Mouse (Mus musculus) ES-E14 (cell line): ENCODE data around the gene Adss. TPM values are rescaled to one million over a fixed set of nuclear protein-coding genes. Genes with fewer than 3 reads are reported as not detected.

ENCODE experiments used
- DNase-seq: peaks from one replicate; pipeline ENCODE4 v3.0.0-alpha.2; 2013; ENCODE audit warnings: low read depth, low spot score
- H3K27ac ChIP-seq: 2 replicates; pipeline ENCODE4 v1.5.1; 2012; ENCODE audit warnings: low read depth, mild to moderate bottlenecking, low read length, moderate library complexity, mixed read lengths; ENCODE audit not compliant: poor library complexity, insufficient read depth, severe bottlenecking
- H3K36me3 ChIP-seq: 2 replicates; pipeline ENCODE4 v1.6.1; 2012; ENCODE audit warnings: mild to moderate bottlenecking, low read length, moderate library complexity, mixed read lengths; ENCODE audit not compliant: control insufficient read depth, poor library complexity, insufficient read depth, severe bottlenecking
- H3K4me1 ChIP-seq, 2 experiments: fragments of 150-350 bp in 1 of 2; sonication (generic) in 1 of 2; 2 replicates each; pipeline ENCODE4 v1.6.1; 2012; ENCODE audit warnings: low read length in 2 of 2, mild to moderate bottlenecking in 1 of 2, mixed read lengths in 1 of 2; ENCODE audit not compliant: control insufficient read depth in 2 of 2, insufficient read depth in 2 of 2, poor library complexity in 1 of 2
- H3K4me3 ChIP-seq, 2 experiments: fragments of 150-350 bp in 1 of 2; sonication (generic) in 1 of 2; 2 replicates each; pipeline ENCODE4 v1.5.1; 2012; ENCODE audit warnings: low read length in 2 of 2, low read depth in 1 of 2, mild to moderate bottlenecking in 1 of 2, mixed read lengths in 1 of 2; ENCODE audit not compliant: insufficient read depth in 1 of 2, poor library complexity in 1 of 2, severe bottlenecking in 1 of 2
- H3K9ac ChIP-seq: 2 replicates; pipeline ENCODE4 v1.6.1; 2012; ENCODE audit warnings: low read depth, mild to moderate bottlenecking, low read length, mixed read lengths; ENCODE audit not compliant: poor library complexity, insufficient read depth, severe bottlenecking
- H3K9me3 ChIP-seq: fragments of 150-350 bp; sonication (generic); 2 replicates; pipeline ENCODE4 v1.6.1; 2012; ENCODE audit warnings: low read depth, mild to moderate bottlenecking, low read length; ENCODE audit not compliant: control insufficient read depth, insufficient read depth
- CHD2 ChIP-seq: IDR thresholded peaks from 2 replicates; pipeline ENCODE4 v1.6.1; 2014; ENCODE audit warnings: mild to moderate bottlenecking, low read depth, low read length, inconsistent platforms
- HCFC1 ChIP-seq: IDR thresholded peaks from 2 replicates; pipeline ENCODE4 v1.6.1; 2012; ENCODE audit warnings: low read length, inconsistent platforms, borderline replicate concordance; ENCODE audit not compliant: insufficient read depth
- MAFK ChIP-seq: IDR thresholded peaks from 2 replicates; pipeline ENCODE4 v1.6.1; 2014; ENCODE audit warnings: mild to moderate bottlenecking, low read depth, low read length, inconsistent platforms; ENCODE audit not compliant: insufficient read depth
- ZC3H11A ChIP-seq: IDR thresholded peaks from 2 replicates; pipeline ENCODE4 v1.6.1; 2012; ENCODE audit warnings: low read depth, mild to moderate bottlenecking, inconsistent platforms, low read length, borderline replicate concordance
- ZNF384 ChIP-seq: IDR thresholded peaks from 2 replicates; pipeline ENCODE4 v1.6.1; 2012; ENCODE audit warnings: low read depth, low read length, inconsistent platforms
- in situ Hi-C, 2 experiments: fragments of 600-800 bp; cut with MboI; formaldehyde crosslinking; loops; one replicate each; pipeline ENCODE4 v1.15.1; 2025; ENCODE audit warnings: low sequenced_read_pairs in 2 of 2, inconsistent platforms in 1 of 2; ENCODE audit not compliant: unreplicated experiment in 2 of 2
- total RNA-seq: library from RNA; depleted of rRNA; stranded (reverse); fragments of 300-350 nt; gene quantifications from 2 replicates; pipeline ENCODE4 v1.2.3, GENCODE M21; 2012

Adss gene
- total RNA-seq, 1 experiment: 96.9 TPM

- Histone ChIP-seq H3K9ac (no peak overlapping the region), H3K9me3 (peaks cover 1% of the 10 kb centered on the region), H3K4me3 (no peak overlapping the region), H3K27ac (no peak overlapping the region), H3K4me1 (no peaks in the 10 kb centered on the region), H3K36me3 (no peaks in the 10 kb centered on the region; the same call in 1 of the 2 replicates)
- TF ChIP-seq ZNF384 (no peak), MAFK (peak; percentile 83), ZC3H11A (no peak), HCFC1 (no peak), CHD2 (no peak)
- in situ Hi-C loops: no loop called here
- DNase-seq: no peak
These were observed 51.6 kb downstream of the Adss start for GRCm38 (mm10) chr1:177744521-177745325.

GRCm38 (mm10) chr1:177742119-177742518 is 54.2 kb downstream of the Adss start:
- Histone ChIP-seq H3K4me3 (no peak overlapping the region), H3K9me3 (no peaks in the 10 kb centered on the region), H3K36me3 (no peaks in the 10 kb centered on the region), H3K4me1 (no peaks in the 10 kb centered on the region), H3K9ac (no peak overlapping the region), H3K27ac (no peak overlapping the region)
- DNase-seq: no peak
- TF ChIP-seq MAFK (no peak), ZNF384 (no peak), CHD2 (no peak), HCFC1 (no peak), ZC3H11A (no peak)
- in situ Hi-C loops: no loop called here

GRCm38 (mm10) chr1:177740707-177741106 is 55.6 kb downstream of the Adss start:
- in situ Hi-C loops: no loop called here
- no peaks in the 10 kb centered on the region for H3K4me1 ChIP-seq
- no peak overlapping the region for H3K9ac ChIP-seq
- no peak overlapping the region for H3K27ac ChIP-seq
- H3K4me3 ChIP-seq: no peak overlapping the region
- H3K36me3 ChIP-seq: no peaks in the 10 kb centered on the region
- H3K9me3 ChIP-seq: no peaks in the 10 kb centered on the region
- TF ChIP-seq ZNF384: no peak
- no peak for TF ChIP-seq CHD2
- no peak for TF ChIP-seq MAFK
- TF ChIP-seq HCFC1: no peak
- TF ChIP-seq ZC3H11A: no peak
- no peak for DNase-seq

GRCm38 (mm10) chr1:177737505-177738105 is 58.7 kb downstream of the Adss start:
- Histone ChIP-seq H3K27ac (no peak overlapping the region), H3K36me3 (no peaks in the 10 kb centered on the region), H3K4me1 (no peaks in the 10 kb centered on the region), H3K4me3 (no peak overlapping the region), H3K9me3 (no peaks in the 10 kb centered on the region), H3K9ac (no peak overlapping the region)
- in situ Hi-C loops: no loop called here
- TF ChIP-seq HCFC1 (no peak), CHD2 (no peak), ZNF384 (no peak), MAFK (no peak), ZC3H11A (no peak)
- no peak for DNase-seq
